Mouse (Mus musculus) heart, postnatal 0 days (tissue): Measurements from ENCODE around the gene Runx2.

Experiments used
- CTCF ChIP-seq: IDR thresholded peaks from 2 replicates; pipeline ENCODE4 v1.5.1; 2016; ENCODE audit warnings: antibody characterized with exemption, control low read depth, low read depth
- EP300 ChIP-seq: IDR thresholded peaks from 2 replicates; pipeline ENCODE4 v1.6.1; 2016; ENCODE audit warnings: antibody characterized with exemption, low read depth

DNA sequence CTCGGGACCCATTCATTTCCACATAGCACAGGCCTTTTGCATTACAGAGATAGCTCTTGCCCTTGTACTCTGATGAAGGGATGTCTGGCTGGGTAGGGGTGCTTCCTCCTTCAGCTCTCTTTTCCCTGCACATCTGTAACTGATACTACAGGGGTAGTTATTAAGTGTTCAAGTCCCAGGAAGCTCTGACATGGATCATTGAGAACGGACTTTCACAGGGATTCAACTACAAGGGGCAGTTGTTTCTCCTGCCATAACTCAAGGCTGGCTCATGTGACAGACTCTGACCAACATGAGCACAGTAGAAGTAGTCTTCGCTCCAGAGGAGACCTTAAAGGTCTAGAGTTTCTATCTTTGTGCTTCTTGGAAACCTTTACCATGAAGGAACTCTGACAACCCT lies 226.1 kb downstream of the Runx2 start:
- TF ChIP-seq EP300 = no peak
- no peak for TF ChIP-seq CTCF
